Mouse (Mus musculus) liver, adult 2 months (tissue): ENCODE data around the gene Odf3l2. TPM values are rescaled to one million over a fixed set of nuclear protein-coding genes. Genes with fewer than 3 reads are reported as not detected.
A peak's percentile ranks its signal among the peaks of the same experiment; 100 is the strongest.

Experiments used
- DNase-seq: peaks from one replicate; pipeline ENCODE4 v3.0.0-alpha.2; 2011; ENCODE audit warnings: low read depth, low spot score; ENCODE audit errors: extremely low read depth
- H3K27ac ChIP-seq: fragments of 200-500 bp; replicated peaks from 2 replicates; pipeline ENCODE4 v1.5.1; 2012; ENCODE audit warnings: low read depth, mild to moderate bottlenecking, control low read depth, inconsistent platforms, low read length; ENCODE audit not compliant: insufficient read depth
- H3K27me3 ChIP-seq: fragments of 200-500 bp; 2 replicates; pipeline ENCODE4 v1.6.1; 2012; ENCODE audit warnings: mild to moderate bottlenecking, moderate library complexity, low read length, inconsistent platforms; ENCODE audit not compliant: control insufficient read depth, insufficient read depth
- H3K36me3 ChIP-seq: fragments of 200-500 bp; 2 replicates; pipeline ENCODE4 v1.6.1; 2012; ENCODE audit warnings: low read length, inconsistent platforms; ENCODE audit not compliant: control insufficient read depth, insufficient read depth
- H3K4me1 ChIP-seq: fragments of 200-500 bp; 2 replicates; pipeline ENCODE4 v1.6.1; 2011; ENCODE audit warnings: low read length; ENCODE audit not compliant: control insufficient read depth, insufficient read depth
- H3K4me3 ChIP-seq: fragments of 200-500 bp; 2 replicates; pipeline ENCODE4 v1.5.1; 2011; ENCODE audit warnings: low read depth, mild to moderate bottlenecking, control low read depth, low read length, moderate library complexity; ENCODE audit not compliant: insufficient read depth
- H3K79me2 ChIP-seq: fragments of 200-500 bp; 2 replicates; pipeline ENCODE4 v1.6.1; 2012; ENCODE audit warnings: inconsistent platforms, mild to moderate bottlenecking, low read length, moderate library complexity; ENCODE audit not compliant: control insufficient read depth, insufficient read depth
- H3K9ac ChIP-seq: fragments of 200-500 bp; 2 replicates; pipeline ENCODE4 v1.6.1; 2012; ENCODE audit warnings: low read depth, mild to moderate bottlenecking, control low read depth, inconsistent platforms, low read length
- CTCF ChIP-seq: fragments of 200-500 bp; IDR thresholded peaks from 2 replicates; pipeline ENCODE4 v1.5.1; 2011; ENCODE audit warnings: low read depth, low read length, control low read depth
- POLR2A ChIP-seq: fragments of 200-500 bp; IDR thresholded peaks from 2 replicates; pipeline ENCODE4 v1.6.1; 2011; ENCODE audit warnings: low read length, control low read depth; ENCODE audit not compliant: insufficient read depth; ENCODE audit errors: extremely low read depth
- WGBS: fragments of 180-500 bp; shearing (Covaris S2); methylation state at CpG from one replicate; pipeline ENCODE4 v1.1.7; 2018; 5-methylcytosine and 5-hydroxymethylcytosine counted together
- polyA plus RNA-seq: library from polyadenylated mRNA; depleted of rRNA; stranded (reverse); fragments of >200 nt; gene quantifications from 2 replicates; pipeline ENCODE4 v1.2.3, GENCODE M21; 2012
- total RNA-seq: library from RNA; depleted of rRNA; stranded (reverse); fragments of >200 nt; gene quantifications from 2 replicates; pipeline ENCODE4 v1.2.3, GENCODE M21; 2014

Gene Odf3l2
- total and polyA plus RNA-seq, 2 experiments: not detected

GRCm38 (mm10) chr10:79606537-79606936 lies 39.0 kb downstream of the Odf3l2 start:
- Histone ChIP-seq H3K27ac (no peak overlapping the region), H3K27me3 (no peaks in the 10 kb centered on the region), H3K9ac (no peak overlapping the region), H3K4me3 (no peak overlapping the region), H3K4me1 (no peaks in the 10 kb centered on the region), H3K36me3 (no peaks in the 10 kb centered on the region), H3K79me2 (no peaks in the 10 kb centered on the region)
- TF ChIP-seq CTCF: no peak
- TF ChIP-seq POLR2A: no peak
- 75% methylated on average over 4 of the region's 4 CpGs for WGBS
- no peak for DNase-seq

- no peak overlapping the region for H3K4me3 ChIP-seq
- H3K27ac ChIP-seq: no peak overlapping the region
- H3K27me3 ChIP-seq: no peaks in the 10 kb centered on the region
- H3K4me1 ChIP-seq: peaks cover 6% of the 10 kb centered on the region; the same call in 1 of the 2 replicates
- DNase-seq: no peak
- TF ChIP-seq POLR2A (no peak), CTCF (no peak)
- no peaks in the 10 kb centered on the region for H3K79me2 ChIP-seq
- WGBS: 87% methylated on average over 4 of the region's 4 CpGs
- H3K9ac ChIP-seq: no peak overlapping the region
- H3K36me3 ChIP-seq: no peaks in the 10 kb centered on the region
Observed at GRCm38 (mm10) chr10:79597936-79598230, 47.7 kb downstream of the Odf3l2 start.

GRCm38 (mm10) chr10:79597051-79597935 lies 48.2 kb downstream of the Odf3l2 start:
- Histone ChIP-seq H3K4me1 (peaks cover 6% of the 10 kb centered on the region; the same call in 1 of the 2 replicates), H3K79me2 (no peaks in the 10 kb centered on the region), H3K4me3 (no peak overlapping the region), H3K36me3 (no peaks in the 10 kb centered on the region), H3K9ac (no peak overlapping the region), H3K27ac (no peak overlapping the region), H3K27me3 (no peaks in the 10 kb centered on the region)
- 70% methylated on average over 13 of the region's 13 CpGs for WGBS
- DNase-seq: no peak
- TF ChIP-seq POLR2A: no peak
- TF ChIP-seq CTCF: no peak

GRCm38 (mm10) chr10:79595590-79595929 lies 50.0 kb downstream of the Odf3l2 start:
- WGBS: 11% methylated on average over 8 of the region's 8 CpGs
- Histone ChIP-seq H3K79me2 (no peaks in the 10 kb centered on the region), H3K4me1 (peaks cover 6% of the 10 kb centered on the region; the same call in 1 of the 2 replicates), H3K27ac (peak overlapping the region; percentile 78), H3K4me3 (no peak overlapping the region), H3K27me3 (no peaks in the 10 kb centered on the region), H3K36me3 (no peaks in the 10 kb centered on the region), H3K9ac (peak overlapping the region; percentile 40; the same call in 1 of the 2 replicates)
- DNase-seq: peak; percentile 86
- TF ChIP-seq POLR2A (no peak), CTCF (no peak)

GRCm38 (mm10) chr10:79594872-79595589 lies 50.5 kb downstream of the Odf3l2 start:
- Histone ChIP-seq H3K36me3 (no peaks in the 10 kb centered on the region), H3K4me1 (peaks cover 6% of the 10 kb centered on the region; the same call in 1 of the 2 replicates), H3K27me3 (no peaks in the 10 kb centered on the region), H3K4me3 (no peak overlapping the region), H3K27ac (no peak overlapping the region), H3K79me2 (no peaks in the 10 kb centered on the region), H3K9ac (no peak overlapping the region)
- 17% methylated on average over 17 of the region's 17 CpGs for WGBS
- no peak for TF ChIP-seq POLR2A
- peak; percentile 97 for TF ChIP-seq CTCF
- peak; percentile 70 for DNase-seq

GRCm38 (mm10) chr10:79594111-79594510 lies 51.4 kb downstream of the Odf3l2 start:
- 67% methylated on average over 6 of the region's 6 CpGs for WGBS

More at GRCm38 (mm10) chr10:79594111-79594510, 51.4 kb downstream of the Odf3l2 start:
- Histone ChIP-seq H3K27me3 (no peaks in the 10 kb centered on the region), H3K27ac (no peak overlapping the region), H3K36me3 (no peaks in the 10 kb centered on the region), H3K9ac (no peak overlapping the region), H3K4me1 (peaks cover 6% of the 10 kb centered on the region; the same call in 1 of the 2 replicates), H3K79me2 (no peaks in the 10 kb centered on the region), H3K4me3 (no peak overlapping the region)
- no peak for DNase-seq
- TF ChIP-seq CTCF (no peak), POLR2A (no peak)
